Mouse (Mus musculus) frontal cortex, adult 2 months (tissue): ENCODE data around the gene Prss46. TPM values are rescaled to one million over a fixed set of nuclear protein-coding genes. Genes with fewer than 3 reads are reported as not detected.
A peak's percentile ranks its signal among the peaks of the same experiment; 100 is the strongest.

Source experiments
- DNase-seq, 2 experiments: peaks; one replicate each; pipeline ENCODE4 v3.0.0; 2022; ENCODE audit warnings: low spot score in 1 of 2; ENCODE audit errors: extremely low spot score in 1 of 2
- polyA plus RNA-seq: library from polyadenylated mRNA; depleted of rRNA; stranded (reverse); fragments of >200 nt; gene quantifications from 2 replicates; pipeline ENCODE4 v1.2.3, GENCODE M21; 2012

Prss46 gene
- polyA plus RNA-seq, 1 experiment, result not detected

DNA sequence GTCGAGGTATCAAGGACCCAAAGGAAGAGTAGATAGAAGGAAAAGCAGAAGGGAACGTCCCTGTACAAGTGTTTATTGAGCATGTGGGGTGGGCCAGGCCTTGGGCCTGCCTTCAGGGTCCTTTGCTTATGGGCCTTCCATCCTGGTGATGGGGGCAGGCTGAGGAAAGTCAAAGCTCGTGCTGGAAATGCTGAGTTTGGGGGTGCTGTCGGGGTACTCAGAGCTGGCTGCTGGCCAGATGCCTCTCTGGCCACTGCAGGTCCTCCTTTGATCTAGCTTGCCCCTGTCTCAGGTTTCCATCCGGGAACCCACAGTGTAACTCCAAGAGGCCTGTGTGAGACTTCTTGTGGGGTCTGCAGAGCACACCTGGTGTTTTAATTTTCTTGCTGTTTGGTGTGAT, 14.2 kb downstream of the Prss46 start:
- DNase-seq, result no peak

DNA sequence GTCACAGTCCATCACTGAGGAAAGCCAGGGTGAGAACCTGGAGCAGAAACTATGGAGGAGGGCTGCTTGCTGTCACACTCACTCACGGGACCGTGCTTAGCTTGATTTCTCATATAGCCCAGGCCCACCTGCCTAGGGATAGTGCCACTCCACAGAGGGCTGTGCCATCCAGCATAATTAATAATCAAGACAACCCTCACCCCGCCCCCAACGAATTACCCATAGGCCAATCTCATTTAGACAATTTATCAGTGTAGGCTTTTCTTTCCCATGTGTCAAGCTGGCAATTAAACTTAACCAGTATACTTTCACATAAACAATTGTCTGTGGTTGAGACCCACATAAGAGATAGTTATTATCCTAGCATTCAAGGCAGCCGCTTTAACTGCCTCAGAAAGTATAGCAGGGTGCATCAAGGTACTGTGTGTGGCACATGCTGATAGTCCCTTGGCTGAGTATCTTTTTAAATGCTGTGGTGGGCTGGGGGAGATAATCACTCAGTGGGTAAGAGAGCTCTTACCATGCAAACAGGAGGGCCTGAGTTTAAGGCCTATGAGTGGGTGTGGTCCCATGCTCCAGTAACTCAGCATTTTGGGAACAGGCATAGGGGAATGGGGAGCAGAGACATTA, 14.8 kb downstream of the Prss46 start:
- DNase-seq, result no peak

DNA sequence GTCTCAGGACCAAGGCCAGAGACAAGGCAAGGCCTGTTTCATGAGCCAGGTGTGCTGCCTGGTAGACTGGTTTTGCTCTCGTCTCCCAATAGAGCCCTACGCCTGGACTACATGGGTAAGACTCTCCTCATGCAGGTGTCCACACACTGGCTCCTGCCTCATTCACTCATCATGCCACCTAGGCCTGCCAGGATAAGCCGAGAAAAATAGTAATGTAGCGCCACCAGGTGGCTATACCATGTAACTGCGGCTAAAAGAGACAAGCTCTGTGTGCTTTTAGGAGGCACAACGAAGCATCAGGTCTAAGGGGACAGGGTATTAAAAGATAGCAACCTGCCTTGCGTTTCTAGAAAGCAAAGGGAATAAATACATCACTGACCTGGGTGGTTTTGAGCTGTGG, 26.7 kb downstream of the Prss46 start:
- DNase-seq, result peak in 1 of 2 experiments; percentile 90

DNA sequence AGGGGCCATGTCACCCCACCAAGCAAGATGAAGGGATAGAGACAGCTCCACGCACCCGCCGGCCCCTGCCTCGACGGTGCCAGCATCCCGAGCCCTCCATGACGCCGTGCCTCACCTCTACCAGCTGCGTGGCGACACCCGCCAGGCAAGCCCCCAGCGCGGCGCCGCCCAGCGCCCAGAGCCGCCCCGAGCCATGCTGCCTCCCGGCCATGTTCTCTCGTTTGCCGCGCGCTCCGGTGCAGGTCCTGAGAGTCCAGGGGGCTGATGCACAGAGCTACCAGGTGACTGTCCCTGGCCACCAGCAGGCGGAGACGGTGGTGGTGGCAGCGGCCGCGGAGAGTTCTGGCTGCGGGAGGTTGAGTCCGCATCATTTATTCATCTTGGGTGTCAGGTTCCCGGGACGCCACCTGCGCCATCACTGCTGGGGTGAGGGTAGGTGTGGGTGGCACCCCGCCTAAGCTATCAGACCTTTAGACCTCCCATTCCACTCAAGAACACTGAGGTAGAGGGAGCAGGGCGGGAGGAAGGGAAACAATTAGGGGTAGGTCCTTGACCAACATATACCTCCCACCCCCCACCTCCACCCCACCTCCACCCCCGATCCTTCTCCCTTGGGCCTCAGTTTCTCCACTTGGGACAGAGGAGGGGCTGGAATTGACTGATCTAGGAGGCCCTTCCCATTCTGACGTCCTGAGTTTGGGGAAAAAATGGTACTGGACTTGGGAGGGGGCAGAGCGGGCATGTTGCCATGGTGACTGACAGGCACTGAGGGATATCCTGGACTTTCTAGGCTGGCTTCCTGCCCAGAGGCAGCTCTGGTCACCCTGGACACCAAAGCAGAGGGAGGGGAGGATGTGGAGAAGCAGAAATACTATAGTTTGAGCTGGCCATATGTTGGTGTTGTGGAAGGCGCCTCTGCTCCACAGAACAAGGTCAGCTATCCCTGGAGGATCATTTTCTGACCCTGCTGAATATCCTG, 29.7 kb downstream of the Prss46 start:
- DNase-seq, result peak in 1 of 2 experiments; percentile 42

DNA sequence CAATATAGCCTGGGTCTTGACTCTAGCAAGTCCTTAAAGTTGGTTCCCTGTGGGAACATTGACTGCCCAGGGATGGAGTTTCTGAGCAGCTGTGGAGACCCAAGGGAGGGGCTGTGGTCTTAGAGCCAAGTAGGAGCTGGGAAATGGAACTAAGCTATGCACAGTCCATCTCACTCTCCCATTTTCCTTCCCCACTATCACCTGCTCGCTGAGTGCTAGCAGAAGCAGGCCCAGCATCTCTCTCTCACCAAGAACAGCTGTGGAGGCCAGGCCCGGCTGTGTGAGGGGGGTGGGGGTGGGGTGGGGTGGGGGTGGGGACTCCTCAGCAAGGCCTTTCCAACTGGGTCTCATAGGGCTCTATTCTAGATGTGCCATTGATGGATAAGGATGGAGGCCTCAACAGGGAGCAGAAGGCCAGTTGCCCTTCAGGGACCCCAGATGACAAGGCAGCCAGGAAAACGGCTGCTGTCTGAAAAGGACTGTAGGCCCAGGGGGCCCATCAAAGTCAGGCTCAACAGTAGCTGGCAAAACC, 30.4 kb downstream of the Prss46 start:
- no peak for DNase-seq

DNA sequence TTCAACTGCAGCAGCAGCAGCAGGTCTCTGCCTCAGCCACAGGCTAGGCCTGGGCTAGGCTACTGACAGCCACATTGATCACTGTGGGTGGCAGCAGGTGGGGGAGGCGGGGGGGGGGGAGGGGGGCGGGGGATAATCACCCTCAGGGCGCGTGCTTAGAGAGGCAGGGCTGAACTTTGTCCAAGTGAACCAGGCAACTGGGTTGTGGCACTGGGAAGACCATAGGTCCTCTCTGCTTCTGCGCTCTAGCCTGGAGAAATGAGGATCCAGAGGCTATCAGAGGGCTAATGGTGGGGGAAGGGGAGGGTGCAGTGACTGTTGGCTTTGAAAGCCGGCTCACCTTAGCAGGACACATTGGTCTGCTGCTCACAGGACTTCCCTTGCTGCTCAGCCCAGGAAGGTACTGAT, 31.0 kb downstream of the Prss46 start:
- DNase-seq, result no peak

DNA sequence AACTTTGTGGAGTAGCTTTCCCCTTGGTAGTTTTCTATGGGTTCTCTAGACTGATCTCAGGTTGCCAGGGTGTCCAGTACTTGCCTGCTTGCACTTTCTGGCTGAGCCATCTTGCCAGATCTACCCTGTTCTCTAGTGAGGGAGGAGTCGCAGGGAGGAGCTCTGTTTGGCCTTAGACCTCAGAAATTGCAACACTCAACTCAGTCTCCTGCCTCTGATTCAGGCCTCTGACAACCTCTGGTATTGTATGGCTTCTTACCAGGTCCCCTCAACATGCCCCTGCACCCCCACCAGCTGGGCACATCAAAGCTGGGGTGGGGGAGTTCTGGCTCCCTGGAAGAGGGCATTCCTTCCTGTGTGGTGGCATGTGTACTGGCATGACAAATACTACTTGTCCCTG, 33.0 kb downstream of the Prss46 start:
- no peak for DNase-seq

DNA sequence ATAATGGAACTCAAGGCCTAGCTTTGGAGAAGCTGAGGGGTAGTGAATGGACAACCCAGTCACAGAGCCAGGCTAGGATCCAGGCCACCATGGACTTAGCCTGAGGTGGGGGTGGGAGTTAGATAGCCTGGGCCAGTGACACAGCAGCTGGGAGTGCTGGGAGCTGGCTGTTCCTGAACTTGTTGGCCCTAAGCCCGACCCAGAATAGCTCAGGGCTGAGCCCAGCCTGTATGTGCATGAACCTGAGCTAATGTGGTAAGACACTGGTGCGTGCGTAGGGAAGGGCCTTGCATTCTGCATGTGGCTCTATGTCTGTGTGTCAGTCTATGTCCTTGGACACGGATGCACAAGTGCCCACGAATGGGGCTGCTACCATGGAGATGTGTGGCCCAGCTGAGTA, 33.6 kb downstream of the Prss46 start:
- DNase-seq, result peak in 1 of 2 experiments; percentile 26

DNA sequence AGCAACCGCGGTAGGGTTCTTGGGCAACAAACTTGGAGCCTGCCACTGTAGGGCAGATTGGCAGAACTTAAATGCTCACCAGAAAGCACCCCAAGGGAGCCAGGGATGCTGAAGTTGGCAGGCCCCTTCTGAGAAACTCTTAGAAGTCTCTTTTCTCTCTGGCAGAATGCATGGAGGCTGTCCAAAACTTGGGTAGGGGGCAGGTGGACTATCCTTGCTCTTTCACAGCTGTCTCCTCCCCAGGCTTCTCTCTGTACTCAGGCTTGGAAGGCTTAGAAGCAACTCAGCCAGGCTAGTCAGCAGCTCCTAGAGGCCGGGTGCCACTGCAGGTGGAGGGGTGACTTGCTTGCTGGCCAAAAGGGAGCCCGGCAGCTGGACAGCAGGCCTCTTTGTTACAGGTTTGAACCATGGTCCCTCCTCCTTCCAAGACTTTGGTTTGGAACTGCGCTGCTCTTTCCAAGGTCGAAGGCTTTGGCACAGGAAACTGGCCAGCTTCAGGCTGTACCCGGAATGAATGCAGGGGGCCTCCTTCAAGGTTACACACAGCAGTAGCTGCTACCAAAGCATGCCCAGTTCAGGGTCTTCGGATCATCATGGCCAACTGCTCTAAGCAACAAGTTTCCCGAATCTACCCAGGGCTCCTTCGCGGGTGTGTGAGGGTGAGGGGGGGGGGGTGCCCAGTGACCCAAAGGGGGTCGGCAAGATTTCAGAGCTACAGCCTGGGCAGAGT, 35.0 kb downstream of the Prss46 start, which contains the start of gene Als2cl:
Gene Als2cl (plus strand): TSS at position 680 of the 730 bp plus-strand sequence.
- peak; percentile 14 to 17 for DNase-seq

DNA sequence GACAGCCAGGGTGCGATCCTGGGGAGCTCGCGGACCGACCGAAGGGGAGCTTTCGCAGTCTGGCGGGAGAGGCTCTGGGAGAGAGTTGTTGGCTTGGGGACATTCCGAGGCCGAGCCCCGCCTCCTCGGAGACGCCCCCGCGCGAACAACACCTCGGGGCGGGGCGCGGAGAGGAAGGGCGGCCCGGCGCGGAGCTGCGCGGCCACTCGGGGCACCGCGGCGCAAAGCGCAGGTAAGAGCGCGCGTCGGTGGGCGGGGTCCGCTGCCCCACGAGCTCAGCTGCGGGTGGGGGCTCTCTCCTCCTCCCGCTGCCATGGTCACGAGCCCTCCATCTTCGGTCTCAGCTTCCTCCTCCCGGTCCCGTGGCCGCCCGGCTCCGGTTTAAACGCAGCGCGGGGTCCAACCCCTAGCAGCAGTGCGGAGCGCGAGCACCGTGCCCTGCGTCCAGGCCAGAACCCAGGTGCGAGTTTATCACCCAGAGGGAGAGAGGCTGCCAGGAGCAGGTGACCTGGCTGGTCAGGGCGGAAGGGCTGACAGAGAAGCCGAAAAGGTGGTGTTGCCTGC, 35.8 kb downstream of the Prss46 start, which contains the start of gene Tmie:
Gene Tmie (minus strand): TSS at position 116 of the 564 bp plus-strand sequence.
- DNase-seq, result peak in 1 of 2 experiments; percentile 22

DNA sequence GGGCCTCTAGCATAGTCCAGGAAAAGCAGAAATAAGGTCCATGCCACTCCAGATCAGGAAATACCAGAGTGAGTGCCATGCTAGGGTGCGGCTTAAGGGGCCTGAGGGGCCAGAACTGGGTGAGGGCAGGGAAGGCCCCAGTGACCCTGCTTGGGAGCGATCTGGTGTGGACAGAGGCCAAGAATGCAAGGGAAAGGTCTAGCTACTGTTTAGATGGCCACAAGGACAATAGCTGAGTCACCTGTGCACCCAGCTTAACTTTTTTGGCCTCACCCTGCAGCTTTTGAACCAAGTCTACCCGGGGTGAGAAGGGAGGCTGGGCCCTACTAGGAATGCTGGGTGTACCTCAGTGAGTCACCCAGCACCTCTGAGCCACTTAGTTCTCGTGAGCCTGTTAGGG, 36.5 kb downstream of the Prss46 start:
- no peak for DNase-seq

DNA sequence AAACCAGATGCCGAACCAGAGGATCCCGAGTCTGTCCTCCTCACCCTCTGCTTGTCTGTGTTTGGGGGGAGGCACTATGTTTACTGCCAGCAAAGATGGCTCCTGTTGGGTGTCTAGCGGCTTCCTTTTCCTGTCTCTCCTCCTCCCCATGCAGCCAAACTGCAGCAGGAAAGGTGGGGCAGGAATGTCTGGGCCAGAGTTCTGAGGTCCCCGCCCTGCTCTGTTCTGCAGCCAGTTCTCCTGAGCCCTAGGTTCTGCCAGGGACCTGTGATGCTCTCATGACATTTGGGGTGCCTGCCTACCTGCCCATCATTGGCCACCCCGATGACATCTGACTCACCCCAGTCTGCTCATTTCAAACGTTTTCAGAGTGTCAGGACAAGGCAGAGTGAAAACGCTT, 37.6 kb downstream of the Prss46 start:
- no peak for DNase-seq

DNA sequence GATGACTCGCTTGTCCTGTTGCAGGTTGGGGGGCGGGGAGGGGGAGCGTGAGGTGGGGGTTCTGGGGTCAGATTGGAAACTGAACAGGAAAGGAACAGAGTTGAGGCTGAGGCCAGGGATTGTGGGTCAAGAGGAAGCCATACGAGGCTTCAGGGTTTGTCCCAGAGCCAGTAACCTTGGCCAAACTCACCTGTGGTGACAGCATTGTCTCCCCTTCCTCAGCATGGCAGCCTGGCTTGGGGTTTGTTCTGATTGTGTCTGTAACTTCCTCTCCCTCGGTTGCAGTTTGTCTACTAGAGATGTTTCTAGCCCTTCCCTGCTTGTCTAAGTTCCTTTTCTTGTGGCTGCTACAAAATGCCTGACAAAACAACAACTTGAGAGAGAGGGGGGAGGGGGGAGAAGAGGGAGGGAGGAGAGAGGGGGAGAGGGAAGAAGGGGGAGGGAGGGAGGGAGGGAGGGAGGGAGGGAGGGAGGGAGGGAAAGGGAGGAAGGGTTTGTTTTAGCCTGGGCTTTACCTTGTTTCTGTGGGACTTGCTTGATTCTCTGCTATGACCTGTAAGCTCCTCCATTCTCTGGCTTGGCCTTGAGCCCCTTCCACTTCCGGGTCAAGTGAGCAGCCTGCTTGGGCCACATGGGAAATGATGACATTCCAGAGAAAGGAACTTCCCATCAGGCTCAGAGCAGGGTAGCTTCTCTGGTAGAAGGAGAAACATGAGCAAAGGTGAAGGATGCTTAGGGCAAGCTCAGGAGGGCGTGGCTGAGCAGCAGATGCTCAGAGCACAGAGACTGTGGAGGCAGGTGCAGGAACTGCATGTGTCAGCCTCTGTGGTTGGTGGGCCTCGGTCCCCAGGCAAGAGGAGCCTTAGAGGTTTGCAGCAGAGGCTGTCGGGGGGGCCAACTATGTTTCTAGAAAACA, 43.3 kb downstream of the Prss46 start:
- DNase-seq, result no peak

DNA sequence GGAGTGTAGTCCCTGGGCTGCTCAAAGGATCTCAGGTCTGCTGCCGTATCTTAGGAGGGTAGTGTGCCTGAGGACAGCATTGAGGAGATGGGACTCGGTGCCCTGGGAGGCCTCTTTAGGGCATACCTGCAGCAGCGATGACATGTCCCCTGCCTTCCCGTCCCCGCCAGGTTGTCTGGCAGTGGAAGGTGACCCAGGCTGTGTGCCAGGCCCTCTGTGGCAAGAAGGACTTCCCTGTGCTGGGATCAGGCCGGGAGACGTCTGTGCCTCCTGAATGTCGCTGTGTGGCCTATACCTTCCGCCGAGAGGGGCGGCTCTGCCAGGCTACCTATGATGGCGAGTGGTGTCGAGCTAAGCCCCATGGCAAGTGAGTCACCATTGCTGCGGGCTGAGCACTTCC, 44.6 kb downstream of the Prss46 start:
- DNase-seq, result no peak

DNA sequence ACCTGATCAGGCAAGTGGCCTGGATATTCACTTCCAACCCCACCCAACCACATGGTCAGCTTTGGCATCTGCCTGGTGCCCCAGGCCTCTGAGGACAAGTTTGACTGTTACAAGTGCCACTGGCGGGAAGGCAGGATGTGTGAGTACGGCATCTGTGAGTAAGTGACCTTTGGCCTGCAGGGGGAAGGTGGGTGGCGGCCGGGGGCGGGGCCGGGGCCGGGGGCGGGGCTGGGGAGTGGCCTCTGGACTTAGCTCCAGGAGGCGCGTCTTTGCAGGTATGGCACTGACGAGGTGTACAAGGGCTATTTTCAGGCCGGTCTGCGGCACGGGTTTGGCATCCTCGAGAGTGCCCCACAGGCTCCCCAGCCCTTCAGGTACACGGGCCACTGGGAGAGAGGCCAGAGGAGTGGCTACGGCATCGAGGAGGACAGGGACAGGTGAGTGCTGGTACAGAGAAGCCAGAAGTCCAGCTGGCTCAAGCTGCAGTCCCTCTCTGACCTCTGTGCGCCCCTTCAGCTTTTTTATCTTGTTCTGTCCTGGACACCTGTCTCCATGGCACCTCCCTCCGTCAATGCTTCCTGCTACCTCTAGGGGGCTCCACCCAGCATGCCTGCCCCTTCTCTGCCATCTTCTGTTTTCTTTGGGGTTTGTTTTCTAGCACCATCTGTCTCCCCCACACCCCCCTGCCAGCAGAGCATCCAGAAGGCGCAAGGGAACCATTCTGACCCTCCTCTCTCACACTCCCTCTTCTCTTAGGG, 45.9 kb downstream of the Prss46 start:
- no peak for DNase-seq

DNA sequence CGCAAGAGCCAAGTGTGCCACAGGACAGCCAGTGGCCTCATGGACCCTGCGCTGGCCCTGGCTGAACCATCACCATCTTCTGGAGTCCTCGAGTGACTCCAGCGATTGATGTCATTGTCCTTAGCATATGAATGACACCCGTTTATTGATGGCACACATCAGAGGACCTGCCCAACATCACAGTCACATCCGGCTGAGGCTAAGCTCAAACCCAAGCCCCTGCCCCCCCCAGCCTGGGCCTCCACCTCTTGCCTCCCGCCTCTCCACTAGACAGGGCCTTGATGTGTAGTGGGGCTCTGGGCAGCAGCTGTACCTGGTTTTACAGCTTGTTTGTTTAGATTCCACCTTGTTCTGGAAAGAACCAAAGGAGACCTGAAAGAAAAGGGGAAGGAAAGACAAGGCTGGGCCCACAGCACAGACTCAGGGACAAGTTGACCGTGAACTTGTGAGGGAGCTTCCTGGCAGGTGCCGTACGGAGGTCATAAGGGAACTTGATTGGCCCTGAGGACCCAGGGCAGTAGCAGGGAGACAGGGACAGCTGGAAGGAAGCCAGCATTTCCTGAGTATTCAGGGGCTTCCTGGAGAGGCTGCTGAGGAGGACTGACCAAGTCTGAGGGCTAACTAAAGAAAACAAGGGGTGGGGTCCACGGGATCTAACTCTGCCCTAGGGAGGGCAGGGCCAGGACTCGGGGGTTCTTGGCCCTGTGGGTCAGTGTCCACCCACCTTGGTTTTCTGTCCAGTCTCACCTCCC, 46.9 kb downstream of the Prss46 start:
- no peak for DNase-seq

DNA sequence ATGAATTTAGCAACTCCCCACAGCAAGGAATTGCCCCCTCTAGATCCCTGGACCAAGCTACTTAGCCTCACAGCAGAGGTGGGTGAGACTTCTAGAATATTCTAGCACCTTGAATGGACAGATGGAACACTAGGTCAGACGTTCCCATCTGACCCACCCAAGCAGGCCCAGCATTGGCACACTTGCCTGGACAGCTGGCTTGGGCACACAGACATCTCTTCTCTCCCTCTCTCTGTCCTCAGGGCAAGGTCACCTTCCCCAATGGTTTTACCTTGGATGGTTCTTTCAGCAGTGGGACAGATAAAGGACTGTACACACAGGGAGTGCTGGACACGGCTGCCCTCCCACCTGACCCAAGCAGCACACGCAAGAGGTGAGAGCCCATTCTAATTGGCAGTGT, 48.2 kb downstream of the Prss46 start:
- DNase-seq, result no peak

DNA sequence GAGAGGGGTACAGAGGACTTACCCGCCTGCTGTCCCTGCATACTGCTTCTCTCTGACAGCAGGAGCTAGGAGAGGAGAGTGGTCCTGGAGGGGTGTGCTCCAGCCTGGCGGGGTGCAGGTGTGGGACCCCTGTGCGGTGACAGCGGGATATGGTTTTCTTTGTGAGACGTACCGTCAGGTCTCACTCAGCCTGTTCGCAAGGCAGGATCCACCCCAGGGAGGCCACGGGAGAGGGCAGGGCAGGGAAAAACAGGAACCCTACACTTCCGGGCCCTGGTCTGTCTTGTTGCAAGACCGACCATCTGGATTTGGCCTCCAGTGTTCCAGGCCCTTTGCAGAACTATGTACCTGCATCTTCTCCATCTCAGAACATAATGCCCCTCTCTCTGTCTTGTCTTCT, 49.1 kb downstream of the Prss46 start:
- DNase-seq, result no peak
